Mouse (Mus musculus) liver, adult 2 months (tissue): ENCODE measurements around the gene Olfr689. TPM values are rescaled to one million over a fixed set of nuclear protein-coding genes. Genes with fewer than 3 reads are reported as not detected.

Source experiments
- DNase-seq: peaks from one replicate; pipeline ENCODE4 v3.0.0-alpha.2; 2011; ENCODE audit warnings: low read depth, low spot score; ENCODE audit errors: extremely low read depth
- H3K27ac ChIP-seq: fragments of 200-500 bp; replicated peaks from 2 replicates; pipeline ENCODE4 v1.5.1; 2012; ENCODE audit warnings: low read depth, mild to moderate bottlenecking, control low read depth, inconsistent platforms, low read length; ENCODE audit not compliant: insufficient read depth
- H3K27me3 ChIP-seq: fragments of 200-500 bp; 2 replicates; pipeline ENCODE4 v1.6.1; 2012; ENCODE audit warnings: mild to moderate bottlenecking, moderate library complexity, low read length, inconsistent platforms; ENCODE audit not compliant: control insufficient read depth, insufficient read depth
- H3K36me3 ChIP-seq: fragments of 200-500 bp; 2 replicates; pipeline ENCODE4 v1.6.1; 2012; ENCODE audit warnings: low read length, inconsistent platforms; ENCODE audit not compliant: control insufficient read depth, insufficient read depth
- H3K4me1 ChIP-seq: fragments of 200-500 bp; 2 replicates; pipeline ENCODE4 v1.6.1; 2011; ENCODE audit warnings: low read length; ENCODE audit not compliant: control insufficient read depth, insufficient read depth
- H3K4me3 ChIP-seq: fragments of 200-500 bp; 2 replicates; pipeline ENCODE4 v1.5.1; 2011; ENCODE audit warnings: low read depth, mild to moderate bottlenecking, control low read depth, low read length, moderate library complexity; ENCODE audit not compliant: insufficient read depth
- H3K79me2 ChIP-seq: fragments of 200-500 bp; 2 replicates; pipeline ENCODE4 v1.6.1; 2012; ENCODE audit warnings: inconsistent platforms, mild to moderate bottlenecking, low read length, moderate library complexity; ENCODE audit not compliant: control insufficient read depth, insufficient read depth
- H3K9ac ChIP-seq: fragments of 200-500 bp; 2 replicates; pipeline ENCODE4 v1.6.1; 2012; ENCODE audit warnings: low read depth, mild to moderate bottlenecking, control low read depth, inconsistent platforms, low read length
- CTCF ChIP-seq: fragments of 200-500 bp; IDR thresholded peaks from 2 replicates; pipeline ENCODE4 v1.5.1; 2011; ENCODE audit warnings: low read depth, low read length, control low read depth
- POLR2A ChIP-seq: fragments of 200-500 bp; IDR thresholded peaks from 2 replicates; pipeline ENCODE4 v1.6.1; 2011; ENCODE audit warnings: low read length, control low read depth; ENCODE audit not compliant: insufficient read depth; ENCODE audit errors: extremely low read depth
- WGBS: fragments of 180-500 bp; shearing (Covaris S2); methylation state at CpG from one replicate; pipeline ENCODE4 v1.1.7; 2018; 5-methylcytosine and 5-hydroxymethylcytosine counted together
- polyA plus RNA-seq: library from polyadenylated mRNA; depleted of rRNA; stranded (reverse); fragments of >200 nt; gene quantifications from 2 replicates; pipeline ENCODE4 v1.2.3, GENCODE M21; 2012; rRNA removed
- total RNA-seq: library from RNA; depleted of rRNA; stranded (reverse); fragments of >200 nt; gene quantifications from 2 replicates; pipeline ENCODE4 v1.2.3, GENCODE M21; 2014; rRNA removed

Gene Olfr689
- not detected in 2 replicates for total RNA-seq
- polyA plus RNA-seq: not detected in 2 replicates

DNA sequence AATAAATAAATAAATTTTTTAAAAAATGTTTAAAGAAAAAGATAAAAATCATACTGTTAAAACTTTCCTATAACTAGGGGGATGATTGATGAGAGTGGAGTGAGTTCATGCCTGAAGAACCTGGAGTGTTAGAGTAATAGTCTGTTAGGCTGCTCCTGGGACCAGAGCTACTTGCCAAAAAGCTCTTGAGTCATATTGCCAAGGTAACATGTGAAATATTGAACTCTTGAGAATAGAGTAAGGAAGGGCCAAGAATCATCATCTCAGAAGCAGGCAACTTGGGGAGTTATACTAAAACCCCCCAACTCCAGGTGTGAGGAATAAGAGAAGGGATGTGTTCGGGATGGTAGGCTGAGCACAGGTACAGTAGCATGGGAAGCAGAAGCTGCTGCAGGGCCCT lies at the start of gene Olfr689:
Gene Olfr689 (plus strand): TSS at position 301 of the 400 bp plus-strand sequence.
- no peaks in the 10 kb centered on the region for H3K27me3 ChIP-seq
- no peaks in the 10 kb centered on the region for H3K4me1 ChIP-seq
- TF ChIP-seq CTCF (no peak), POLR2A (no peak)
- H3K79me2 ChIP-seq: no peaks in the 10 kb centered on the region
- H3K9ac ChIP-seq: no peak within 1 kb of the TSS
- H3K27ac ChIP-seq: no peak within 1 kb of the TSS
- H3K4me3 ChIP-seq: no peak within 1 kb of the TSS
- DNase-seq: no peak
- H3K36me3 ChIP-seq: no peaks in the 10 kb centered on the region
- WGBS: 68% methylated on average over 1 of the region's 1 CpGs

DNA sequence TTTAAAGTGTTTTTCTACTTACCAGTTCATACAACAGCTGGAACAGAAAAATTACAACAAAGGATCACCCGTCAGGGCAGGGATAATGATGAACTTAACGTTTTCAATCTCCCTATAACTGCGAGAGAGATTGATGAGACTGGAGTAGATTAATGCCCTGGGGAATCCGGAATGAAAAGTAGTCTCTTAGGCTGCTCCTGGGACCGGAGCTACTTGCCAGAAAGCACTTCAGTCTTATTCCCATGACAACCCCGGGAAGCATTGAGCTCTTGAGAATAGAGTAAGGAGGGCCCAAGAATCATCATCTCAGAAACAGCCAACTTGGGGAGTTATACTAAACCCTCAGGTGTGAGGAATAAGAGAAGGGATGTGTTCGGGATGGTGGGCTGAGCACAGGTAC lies 38.5 kb upstream of the Olfr689 start:
- no peaks in the 10 kb centered on the region for H3K4me1 ChIP-seq
- no peaks in the 10 kb centered on the region for H3K36me3 ChIP-seq
- H3K9ac ChIP-seq: no peak overlapping the region
- TF ChIP-seq POLR2A (no peak), CTCF (no peak)
- no peak for DNase-seq
- no peak overlapping the region for H3K27ac ChIP-seq
- no peaks in the 10 kb centered on the region for H3K27me3 ChIP-seq
- H3K79me2 ChIP-seq: no peaks in the 10 kb centered on the region
- no peak overlapping the region for H3K4me3 ChIP-seq
- WGBS: 72% methylated on average over 7 of the region's 7 CpGs

DNA sequence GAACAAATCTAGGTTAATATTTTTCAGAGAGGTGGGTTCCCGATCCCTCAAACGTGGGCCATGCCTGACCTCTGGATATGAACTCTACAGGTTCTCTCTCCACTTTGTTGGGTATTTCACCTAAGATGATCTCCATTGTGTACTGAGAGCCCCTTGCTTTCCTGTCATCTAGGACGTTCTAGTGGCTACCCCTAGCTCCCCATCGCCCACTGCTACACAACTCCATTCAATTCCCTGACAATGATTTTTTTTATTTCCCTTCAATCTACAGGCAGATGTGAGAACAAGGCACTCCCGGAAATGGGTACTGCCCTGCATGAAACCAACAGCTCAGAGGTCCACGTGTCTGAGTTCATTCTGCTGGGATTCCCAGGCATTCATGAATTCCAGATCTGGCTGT lies 23.2 kb upstream of the Olfr689 start, which contains the start of gene Olfr688:
Gene Olfr688 (plus strand): TSS at position 301 of the 400 bp plus-strand sequence.
- Histone ChIP-seq H3K79me2 (no peaks in the 10 kb centered on the region), H3K27me3 (no peaks in the 10 kb centered on the region), H3K4me1 (no peaks in the 10 kb centered on the region), H3K4me3 (no peak within 1 kb of the TSS), H3K36me3 (no peaks in the 10 kb centered on the region), H3K9ac (no peak within 1 kb of the TSS), H3K27ac (no peak within 1 kb of the TSS)
- no peak for DNase-seq
- 72% methylated on average over 6 of the region's 6 CpGs for WGBS
- TF ChIP-seq POLR2A: no peak
- TF ChIP-seq CTCF: no peak

DNA sequence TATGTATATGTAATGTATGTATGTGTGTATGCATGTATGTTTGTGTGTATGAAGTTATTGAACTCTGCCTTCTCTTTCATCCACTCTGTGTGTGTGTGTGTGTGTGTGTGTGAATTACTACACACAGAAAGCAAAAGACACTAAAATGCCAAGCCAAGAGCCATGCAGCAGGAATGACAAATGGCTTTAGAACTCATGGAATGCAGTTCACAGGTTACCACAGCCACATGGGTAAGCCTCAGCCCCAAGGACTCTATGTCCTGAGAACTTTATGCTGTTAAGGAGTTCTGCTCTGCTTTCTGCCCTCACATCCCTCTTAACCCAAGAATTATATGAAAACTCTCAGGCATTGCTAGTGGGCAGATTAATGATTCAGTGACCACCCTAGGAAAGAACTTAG lies 20.9 kb upstream of the Olfr689 start:
- Histone ChIP-seq H3K79me2 (no peaks in the 10 kb centered on the region), H3K4me3 (no peak overlapping the region), H3K27me3 (no peaks in the 10 kb centered on the region), H3K27ac (no peak overlapping the region), H3K36me3 (no peaks in the 10 kb centered on the region), H3K4me1 (no peaks in the 10 kb centered on the region), H3K9ac (no peak overlapping the region)
- TF ChIP-seq POLR2A: no peak
- no peak for TF ChIP-seq CTCF
- DNase-seq: no peak

DNA sequence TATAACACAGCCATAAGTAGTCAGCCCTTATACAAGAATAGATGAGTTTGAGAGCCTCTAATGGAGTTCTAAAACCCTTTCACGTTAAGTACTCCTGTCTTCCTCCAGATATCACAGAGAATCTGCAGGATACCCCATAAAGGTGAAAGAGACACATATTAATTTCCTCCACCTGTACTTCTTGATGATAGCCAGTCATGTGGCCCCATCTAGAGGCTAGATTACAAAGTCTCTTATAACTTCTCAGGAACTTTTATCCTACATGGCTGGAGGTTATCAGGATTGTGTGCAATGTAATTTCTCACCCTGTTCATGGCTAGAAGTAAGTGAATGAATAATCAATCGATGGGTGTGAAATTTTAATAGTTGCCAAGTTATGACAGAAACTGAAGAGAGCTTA lies 14.3 kb downstream of the Olfr689 start:
- Histone ChIP-seq H3K4me1 (no peaks in the 10 kb centered on the region), H3K27ac (no peak overlapping the region), H3K9ac (no peak overlapping the region), H3K79me2 (no peaks in the 10 kb centered on the region), H3K4me3 (no peak overlapping the region), H3K36me3 (no peaks in the 10 kb centered on the region), H3K27me3 (no peaks in the 10 kb centered on the region)
- 56% methylated on average over 2 of the region's 2 CpGs for WGBS
- TF ChIP-seq CTCF (no peak), POLR2A (no peak)
- no peak for DNase-seq

DNA sequence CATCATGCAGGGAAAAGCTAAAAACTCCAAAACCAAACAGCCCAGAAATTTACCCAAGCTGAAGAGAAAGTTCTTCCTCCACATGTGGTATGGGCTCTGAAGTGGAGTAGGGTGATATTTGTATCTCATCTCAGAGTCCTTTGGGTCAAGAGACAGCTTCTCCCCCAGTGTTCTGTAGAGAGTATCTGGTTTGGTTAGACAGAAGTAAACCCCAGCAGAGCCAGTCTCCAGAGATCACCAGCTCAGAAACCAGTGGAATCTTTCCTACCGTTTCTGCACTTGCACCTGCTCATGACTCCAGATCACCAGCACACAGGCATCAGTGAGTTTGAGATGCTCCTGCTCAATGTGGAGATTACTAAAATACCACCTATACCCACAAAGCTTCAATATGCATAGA lies 23.0 kb downstream of the Olfr689 start, which contains the start of gene Olfr690:
Gene Olfr690 (minus strand): TSS at position 101 of the 400 bp plus-strand sequence.
- H3K79me2 ChIP-seq: no peaks in the 10 kb centered on the region
- H3K27me3 ChIP-seq: no peaks in the 10 kb centered on the region
- TF ChIP-seq CTCF (no peak), POLR2A (no peak)
- WGBS: 83% methylated on average over 1 of the region's 1 CpGs
- H3K9ac ChIP-seq: no peak within 1 kb of the TSS
- H3K27ac ChIP-seq: no peak within 1 kb of the TSS
- no peaks in the 10 kb centered on the region for H3K36me3 ChIP-seq
- no peak within 1 kb of the TSS for H3K4me3 ChIP-seq
- DNase-seq: no peak
- H3K4me1 ChIP-seq: no peaks in the 10 kb centered on the region
